In the genomic region with DNA sequence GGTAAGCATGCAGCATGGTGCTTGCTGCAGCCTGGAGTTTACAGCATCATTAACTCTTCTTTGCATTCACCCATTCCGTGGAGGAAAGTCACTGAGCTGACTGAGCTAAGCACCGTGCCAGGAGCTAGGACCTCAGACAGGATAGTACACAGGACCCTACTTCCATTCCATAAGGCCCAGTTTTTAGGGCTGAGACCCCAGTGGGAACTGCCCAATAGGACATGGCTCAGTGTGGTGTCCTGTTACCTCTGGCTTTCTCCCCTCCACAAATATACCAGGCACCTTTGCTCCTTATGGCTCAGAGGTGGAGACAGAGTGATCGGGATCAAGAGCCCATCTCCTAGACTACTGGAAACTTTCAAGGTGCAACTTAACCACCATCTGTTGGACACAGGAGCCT, we compare ENCODE assay signal across 19 mouse cellular contexts. TPM values are rescaled to one million over a fixed set of nuclear protein-coding genes. Genes with fewer than 3 reads are reported as not detected.
DNase-seq lines count a peak whose midpoint lies in the region; ATAC-seq and TF ChIP-seq lines count a peak whose summit lies in the region.
"Had no signal": no experiment of that assay in that cellular context is flagged by ENCODE, and none has a peak within 500 bp of the region (broad histone marks: within the 10 kb centered on the region; RNA-seq: fewer than 3 reads in every experiment).

No protein-coding gene starts in this region.

- DNase-seq in heart, adult 2 months, result no peak
- no peak for DNase-seq in heart, postnatal 14 days
- no peak for DNase-seq in right cerebral cortex, postnatal 14 days
- DNase-seq: adrenal gland, postnatal 14 days; cerebellum, adult 11-12 months; cerebellum, adult 9-10 months; cerebellum, postnatal 25 days had no signal

- no peak overlapping the region for H3K4me2 ChIP-seq in kidney, embryonic 16.5 days (replicated peaks; ENCODE audit: low read depth, low read length)
- H3K4me2 ChIP-seq in kidney, embryonic 14.5 days (replicated peaks; ENCODE audit: low read depth, low read length), result no peak overlapping the region
- H3K4me2 ChIP-seq in myocyte (ENCODE audit: low read depth), result peak overlapping the region; percentile 53
- H3K4me2 ChIP-seq: embryonic facial prominence, embryonic 12.5 days; forebrain, embryonic 13.5 days; hindbrain, embryonic 15.5 days had no signal

- H3K9ac ChIP-seq in heart, adult 2 months (ENCODE audit: low read depth, low read length), result no peak overlapping the region
- no peak overlapping the region for H3K9ac ChIP-seq in kidney, embryonic 16.5 days (replicated peaks; ENCODE audit: low read length)
- no peak overlapping the region for H3K9ac ChIP-seq in kidney, embryonic 14.5 days (ENCODE audit: low read depth, low read length)
- H3K9ac ChIP-seq: embryonic facial prominence, embryonic 12.5 days; forebrain, embryonic 13.5 days; forebrain, postnatal 0 days; hindbrain, embryonic 15.5 days had no signal

- H3K36me3 ChIP-seq in heart, adult 2 months (ENCODE audit: control insufficient read depth, insufficient read depth, low read length), result no peaks in the 10 kb centered on the region
- H3K36me3 ChIP-seq in kidney, embryonic 16.5 days (ENCODE audit: insufficient read depth, low read length), result no peaks in the 10 kb centered on the region
- H3K36me3 ChIP-seq in kidney, embryonic 14.5 days (ENCODE audit: control insufficient read depth, insufficient read depth, low read length), result no peaks in the 10 kb centered on the region
- no peaks in the 10 kb centered on the region for H3K36me3 ChIP-seq in myocyte (ENCODE audit: control insufficient read depth, insufficient read depth)
- H3K36me3 ChIP-seq: embryonic facial prominence, embryonic 12.5 days; heart, embryonic 10.5 days; hindbrain, embryonic 15.5 days had no signal

- TF ChIP-seq POLR2A in heart, adult 2 months (IDR thresholded peaks at IDR 0.05; ENCODE audit: insufficient read depth, low read depth, low read length), result no peak
- TF ChIP-seq POLR2A in myocyte (IDR thresholded peaks at IDR 0.05; ENCODE audit: insufficient read length, low read depth), result no peak

- no peak overlapping the region for H3ac ChIP-seq in myocyte (ENCODE audit: control insufficient read depth, insufficient read length)

- no peak for TF ChIP-seq EP300 in heart, adult 2 months (IDR thresholded peaks at IDR 0.05; ENCODE audit: insufficient read depth, low read depth, low read length)

- no peaks in the 10 kb centered on the region for H3K79me2 ChIP-seq in heart, adult 2 months (replicated peaks; ENCODE audit: control insufficient read depth, insufficient read depth, low read length)
- no peaks in the 10 kb centered on the region for H3K79me2 ChIP-seq in myocyte (ENCODE audit: control insufficient read depth, insufficient read depth)

- H3K27ac ChIP-seq in heart, adult 2 months, result peak overlapping the region; percentile 52
- peak overlapping the region; percentile 58 for H3K27ac ChIP-seq in kidney, embryonic 16.5 days (ENCODE audit: low read length)
- H3K27ac ChIP-seq in kidney, embryonic 14.5 days (ENCODE audit: low read depth, low read length), result no peak overlapping the region
- H3K27ac ChIP-seq: embryonic facial prominence, embryonic 12.5 days; forebrain, embryonic 13.5 days; heart, embryonic 10.5 days; hindbrain, embryonic 15.5 days had no signal

- H3K27me3 ChIP-seq in heart, adult 2 months (ENCODE audit: control insufficient read depth, insufficient read depth, low read length), result no peaks in the 10 kb centered on the region
- H3K27me3 ChIP-seq in kidney, embryonic 16.5 days (ENCODE audit: insufficient read depth, low read length), result no peaks in the 10 kb centered on the region
- no peaks in the 10 kb centered on the region for H3K27me3 ChIP-seq in kidney, embryonic 14.5 days (ENCODE audit: control insufficient read depth, insufficient read depth, low read length)
- no peaks in the 10 kb centered on the region for H3K27me3 ChIP-seq in myocyte (ENCODE audit: control insufficient read depth, insufficient read depth, insufficient read length)
- H3K27me3 ChIP-seq: CH12.LX; embryonic facial prominence, embryonic 12.5 days; forebrain, embryonic 13.5 days; hindbrain, embryonic 15.5 days; Patski had no signal

- peak; percentile 54 for ATAC-seq in kidney, embryonic 16.5 days (ENCODE audit: low FRiP score, low TSS enrichment)
- ATAC-seq in kidney, embryonic 14.5 days (ENCODE audit: low FRiP score, low TSS enrichment), result no peak
- ATAC-seq in erythroid progenitor cell, adult 5-6 weeks (replicated peaks; ENCODE audit: low FRiP score, poor library complexity, severe bottlenecking), result no peak
- ATAC-seq: activated CD4-positive, CD25-positive, alpha-beta regulatory T cell, adult 4 months; forebrain, embryonic 13.5 days; forebrain, postnatal 0 days had no signal

- TF ChIP-seq CTCF in heart, adult 2 months (IDR thresholded peaks at IDR 0.05), result no peak

- 88% methylated on average over 3 of the region's 3 CpGs for WGBS in heart, adult 2 months
- WGBS in kidney, embryonic 16.5 days, result 80% methylated on average over 3 of the region's 3 CpGs
- WGBS in kidney, embryonic 14.5 days, result 78% methylated on average over 3 of the region's 3 CpGs

- intact Hi-C loops in heart, adult 2 months (cut with DNase I), result loop anchor here (5.0 kb wide), 1 partner anchor 81 kb away; no protein-coding TSS in a partner anchor
- intact Hi-C loops in heart, postnatal 14 days (cut with DNase I), result loop anchor here (5.0 kb wide), 1 partner anchor 56 kb away; the partner anchor contains the start of gene Col15a1

- H3K4me3 ChIP-seq in heart, adult 2 months, result no peak overlapping the region
- no peak overlapping the region for H3K4me3 ChIP-seq in kidney, embryonic 16.5 days (ENCODE audit: low read length)
- no peak overlapping the region for H3K4me3 ChIP-seq in kidney, embryonic 14.5 days (ENCODE audit: low read length)
- no peak overlapping the region for H3K4me3 ChIP-seq in myocyte
- H3K4me3 ChIP-seq: embryonic facial prominence, embryonic 12.5 days; forebrain, embryonic 13.5 days; heart, embryonic 10.5 days; hindbrain, embryonic 15.5 days had no signal

- peaks cover 20% of the 10 kb centered on the region for H3K4me1 ChIP-seq in heart, adult 2 months (ENCODE audit: control insufficient read depth, insufficient read depth, low read length)
- peaks cover 24% of the 10 kb centered on the region for H3K4me1 ChIP-seq in kidney, embryonic 16.5 days (ENCODE audit: insufficient read depth, low read length)
- 0 out of 2 replicates have a peak, but pooled peaks cover 17% of the 10 kb centered on the region for H3K4me1 ChIP-seq in kidney, embryonic 14.5 days (ENCODE audit: control insufficient read depth, insufficient read depth, low read length)
- H3K4me1 ChIP-seq: forebrain, embryonic 13.5 days; hindbrain, embryonic 15.5 days had no signal

- 0 out of 2 replicates have a peak, but pooled peaks cover 7% of the 10 kb centered on the region for H3K9me3 ChIP-seq in kidney, embryonic 16.5 days (ENCODE audit: low read length)
- no peaks in the 10 kb centered on the region for H3K9me3 ChIP-seq in kidney, embryonic 14.5 days (ENCODE audit: control insufficient read depth, low read length)
- H3K9me3 ChIP-seq: embryonic facial prominence, embryonic 12.5 days; forebrain, embryonic 13.5 days; heart, embryonic 10.5 days; hindbrain, embryonic 15.5 days had no signal

TF ChIP-seq in myocyte, 11 proteins besides CTCF, POLR2A, EP300 and RAD21:
- TF ChIP-seq USF1 (IDR thresholded peaks at IDR 0.05; ENCODE audit: low read depth) (no peak), MYOD1 (IDR thresholded peaks at IDR 0.05; ENCODE audit: control insufficient read depth in 1 of 3, insufficient read length in 2 of 3, low read depth in 2 of 3) (no peak), E2F4 (IDR thresholded peaks at IDR 0.05; ENCODE audit: insufficient read depth) (no peak), MYOG (IDR thresholded peaks at IDR 0.05; ENCODE audit: control insufficient read depth in 1 of 3, insufficient read depth in 1 of 3, insufficient read length in 2 of 3, low read depth in 2 of 3) (no peak), SRF (IDR thresholded peaks at IDR 0.05; ENCODE audit: control insufficient read depth, insufficient read length, low read depth) (no peak), MAX (IDR thresholded peaks at IDR 0.05; ENCODE audit: low read depth) (no peak), REST (IDR thresholded peaks at IDR 0.05; ENCODE audit: insufficient read depth, insufficient read length) (no peak), POLR2AphosphoS2 (IDR thresholded peaks at IDR 0.05; ENCODE audit: insufficient read length, low read depth) (no peak), TCF12 (IDR thresholded peaks at IDR 0.05; ENCODE audit: insufficient read depth, poor library complexity, severe bottlenecking) (no peak), TCF3 (IDR thresholded peaks at IDR 0.05; ENCODE audit: insufficient read length, low read depth) (no peak), CEBPB (IDR thresholded peaks at IDR 0.05; ENCODE audit: insufficient read depth, poor library complexity, severe bottlenecking) (no peak)

RNA-seq across cellular contexts. Expression of gene Col15a1, which starts 57.2 kb away (rescaled TPM):
- 10 to 100 TPM; 36.9 to 86.4 TPM for total RNA-seq in heart, adult 2 months (2021)
- 97.6 and 161 TPM in 2 replicates for polyA plus RNA-seq in heart, adult 2 months (2012; rRNA removed)
- 100 to 1,000 TPM; 237 to 250 TPM for total RNA-seq in heart, postnatal 14 days (2021)
- 26.5 and 29.1 TPM in 2 replicates for polyA plus RNA-seq in kidney, embryonic 16.5 days (2015; fragmentation: Nextera tagmentation; extraction: Ambion mirVana)
- 16.3 and 21.8 TPM in 2 replicates for polyA plus RNA-seq in kidney, embryonic 14.5 days (2014; fragmentation: Nextera tagmentation; extraction: Ambion mirVana)
- 0.18 TPM for polyA plus RNA-seq in myocyte (2012; fragmentation: generic; extraction: Trizol)
- total RNA-seq in erythroid progenitor cell, adult 5-6 weeks (2015; ENCODE audit: low replicate concordance), result not detected in 2 replicates
- not detected in 2 replicates for total RNA-seq in erythroid progenitor cell, adult 5-6 weeks (2017; ENCODE audit: low replicate concordance)

RNA-seq across cellular contexts. Expression of gene Galnt12, which starts 59.1 kb away (rescaled TPM):
- total RNA-seq in heart, adult 2 months (2021), result under 1 TPM; 0.16 to 0.27 TPM
- 0.72 and 0.85 TPM in 2 replicates for polyA plus RNA-seq in heart, adult 2 months (2012; rRNA removed)
- total RNA-seq in heart, postnatal 14 days (2021), result under 1 TPM; 0.57 to 0.73 TPM
- 10.1 and 10.7 TPM in 2 replicates for polyA plus RNA-seq in kidney, embryonic 16.5 days (2015; fragmentation: Nextera tagmentation; extraction: Ambion mirVana)
- 7.0 and 10.0 TPM in 2 replicates for polyA plus RNA-seq in kidney, embryonic 14.5 days (2014; fragmentation: Nextera tagmentation; extraction: Ambion mirVana)
- not detected for polyA plus RNA-seq in myocyte (2012; fragmentation: generic; extraction: Trizol)
- 1.4 TPM in 1 of 2 replicates, not detected in the other for total RNA-seq in erythroid progenitor cell, adult 5-6 weeks (2015; ENCODE audit: low replicate concordance)
- total RNA-seq in erythroid progenitor cell, adult 5-6 weeks (2017; ENCODE audit: low replicate concordance), result 0.90 TPM in 1 of 2 replicates, not detected in the other

Comparison
In these comparisons a context has a peak if more than half of its experiments do, and no peak if none do; other contexts are left out.
1. RNA of gene Col15a1, which starts 57.2 kb away (polyA plus RNA-seq): 97.6 to 161 TPM in heart, adult 2 months, 26.5 to 29.1 TPM in kidney, embryonic 16.5 days and 16.3 to 21.8 TPM in kidney, embryonic 14.5 days; 0.18 TPM in myocyte (single experiment); every median in the first group is over 10 times any median in the second.